Mouse (Mus musculus) C2C12 (cell line): ENCODE results near the gene Cyp4f13.

Experiments used
- CTCF ChIP-seq: IDR thresholded peaks from one replicate; pipeline ENCODE4 v1.5.1; 2011; ENCODE audit not compliant: control insufficient read depth, insufficient read depth, insufficient read length
- MYOD1 ChIP-seq: IDR thresholded peaks from one replicate; pipeline ENCODE4 v1.6.1; 2011; ENCODE audit warnings: low read depth; ENCODE audit not compliant: control insufficient read depth, insufficient read length

DNA sequence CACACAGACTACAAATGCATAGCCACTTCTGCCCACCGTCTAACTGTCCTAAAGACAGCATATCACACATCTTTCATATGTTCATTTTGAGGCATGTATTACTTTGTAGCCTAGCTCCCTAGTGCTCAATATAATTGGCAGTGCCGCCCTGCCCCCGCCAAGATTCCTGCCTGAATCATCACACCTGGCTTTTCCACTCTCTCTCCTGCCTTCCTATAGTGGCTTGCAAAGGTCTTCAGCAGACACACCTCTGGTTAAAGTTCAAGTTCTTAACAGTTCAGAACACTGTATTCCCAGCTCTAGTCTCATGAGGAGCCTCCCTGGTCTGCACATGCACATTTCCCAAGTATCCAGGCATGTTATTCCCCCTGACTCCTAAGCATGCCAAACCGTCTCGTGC, 19.4 kb downstream of the Cyp4f13 start:
- TF ChIP-seq CTCF (no peak), MYOD1 (no peak)
